Mouse (Mus musculus) urinary bladder, postnatal 4 days (tissue): ENCODE results near the gene Gtf3c5.
A peak's percentile ranks its signal among the peaks of the same experiment; 100 is the strongest.

ENCODE experiments used
- DNase-seq, 2 experiments: peaks; one replicate each; pipeline ENCODE4 v3.0.0; 2021 to 2022; ENCODE audit warnings: low spot score in 2 of 2

Gtf3c5 gene

DNA sequence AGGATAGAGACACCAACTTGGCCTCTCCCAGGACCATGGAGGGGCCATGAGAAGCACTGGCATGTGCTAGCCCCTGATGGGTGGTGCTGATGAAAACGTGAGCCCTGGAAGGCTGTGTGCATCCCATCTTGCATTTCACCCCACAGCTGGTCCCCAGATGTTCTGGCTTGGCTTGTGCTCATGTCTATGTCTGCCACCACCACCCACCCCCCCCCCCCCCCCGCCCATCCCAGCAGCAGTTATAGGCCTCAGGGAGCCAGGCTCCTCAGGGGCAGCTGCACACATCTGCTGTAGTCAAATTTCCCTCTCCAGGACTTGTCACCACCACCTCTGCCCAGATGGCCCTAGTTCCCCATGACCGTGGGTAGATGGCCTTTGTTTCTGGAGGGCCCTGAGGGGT is 13.6 kb downstream of the Gtf3c5 start:
- no peak for DNase-seq

DNA sequence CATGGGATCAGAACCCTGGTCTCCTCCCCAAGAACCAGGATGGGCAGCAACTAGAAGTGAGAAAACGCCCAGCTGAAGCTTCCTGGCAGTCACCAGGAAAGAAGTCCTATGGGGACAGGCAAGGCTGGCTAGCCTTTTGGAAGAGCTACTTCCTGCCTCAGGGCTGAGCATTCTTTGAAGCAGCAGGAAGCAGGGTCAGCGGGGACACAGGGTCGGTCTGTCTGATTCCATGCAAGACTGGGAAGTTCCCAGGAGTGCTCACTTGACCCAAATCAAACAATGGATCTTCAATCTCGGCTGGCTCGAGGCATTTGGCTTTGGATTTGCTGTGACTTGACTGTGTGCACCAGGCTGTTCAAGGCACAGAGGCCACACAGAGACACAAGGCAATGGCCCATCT is 17.0 kb downstream of the Gtf3c5 start:
- no peak for DNase-seq

DNA sequence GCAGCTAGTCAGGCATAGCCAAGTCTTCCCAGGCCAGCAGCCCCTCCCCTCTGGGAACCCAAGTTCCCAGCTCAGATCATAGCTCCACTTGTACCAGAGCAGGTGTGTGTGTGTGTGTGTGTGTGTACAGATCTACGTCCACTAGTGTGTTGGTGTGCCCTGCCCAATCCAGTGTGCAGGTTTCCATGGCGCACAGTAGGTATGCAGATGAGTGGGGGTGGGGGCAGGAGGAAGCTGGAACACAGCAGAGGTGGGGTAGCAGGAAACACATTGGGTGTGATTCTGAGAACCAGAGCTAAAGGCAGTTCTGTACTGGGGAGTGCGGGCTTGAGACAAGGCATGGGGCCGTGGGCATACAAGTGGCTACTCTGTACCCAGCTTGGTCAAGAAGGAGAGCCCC is 19.2 kb downstream of the Gtf3c5 start:
- DNase-seq: no peak

DNA sequence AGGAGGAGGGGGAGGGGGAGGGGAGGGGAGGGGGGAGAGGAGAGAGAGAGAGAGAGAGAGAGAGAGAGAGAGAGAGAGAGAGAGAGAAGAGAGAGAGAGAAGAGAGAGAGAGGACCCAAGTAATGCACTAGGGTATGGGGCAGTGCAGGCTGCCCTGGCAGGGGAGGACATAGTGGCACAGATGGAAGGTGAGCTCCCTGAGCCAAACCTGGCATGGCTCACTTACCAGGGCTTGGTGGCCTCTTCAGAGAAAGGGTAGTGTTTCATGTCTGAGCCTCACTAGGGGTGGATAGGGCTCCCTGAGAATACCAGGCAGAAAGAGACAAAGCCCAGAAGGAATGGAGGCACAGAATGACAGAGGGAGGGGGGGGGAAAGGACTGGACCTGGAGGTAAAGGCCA is 19.7 kb downstream of the Gtf3c5 start:
- DNase-seq: no peak

DNA sequence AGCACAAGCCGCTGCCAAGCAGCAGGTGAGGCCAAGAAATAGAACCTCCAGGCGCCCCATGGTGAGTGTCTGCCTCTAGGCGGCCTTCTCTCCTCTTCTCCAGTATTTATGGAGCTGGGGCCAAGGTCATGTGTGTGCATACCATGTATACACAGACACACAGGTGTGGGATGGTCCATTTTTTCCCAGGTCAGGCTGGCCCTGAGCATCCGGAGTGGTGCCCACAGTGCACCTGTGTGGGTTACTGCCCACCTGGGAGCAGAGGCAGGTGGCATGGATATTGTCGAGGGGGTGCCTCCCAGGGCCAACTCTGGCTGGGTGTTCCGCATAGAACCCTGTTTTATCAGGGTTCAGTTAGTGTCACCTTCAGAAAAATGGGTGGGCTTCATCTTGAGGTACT is 20.2 kb downstream of the Gtf3c5 start, which contains the start of gene Cel:
Cel (minus strand) TSS at position 101 of the 400 bp plus-strand sequence.
- no peak for DNase-seq

DNA sequence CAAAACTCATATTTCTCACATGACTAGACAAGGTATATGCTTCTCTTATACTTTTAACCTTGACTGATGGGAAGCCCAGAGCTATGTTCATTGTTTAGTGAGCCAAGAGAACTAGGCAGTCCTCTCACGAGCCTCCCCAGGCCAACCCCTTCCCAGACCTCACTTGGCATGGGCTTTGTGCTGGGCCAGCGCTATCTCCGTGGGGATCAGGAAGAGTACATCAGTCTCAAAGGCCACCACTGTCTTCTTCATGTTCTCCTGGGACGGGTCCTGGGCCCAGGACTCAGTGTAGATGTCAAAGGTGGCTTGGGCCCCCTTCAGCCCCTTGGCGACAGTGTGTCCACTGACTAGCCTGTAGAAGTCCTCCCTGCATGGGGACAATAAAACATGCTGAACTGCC is 26.1 kb downstream of the Gtf3c5 start:
- DNase-seq: peak in 1 of 2 experiments; percentile 57

DNA sequence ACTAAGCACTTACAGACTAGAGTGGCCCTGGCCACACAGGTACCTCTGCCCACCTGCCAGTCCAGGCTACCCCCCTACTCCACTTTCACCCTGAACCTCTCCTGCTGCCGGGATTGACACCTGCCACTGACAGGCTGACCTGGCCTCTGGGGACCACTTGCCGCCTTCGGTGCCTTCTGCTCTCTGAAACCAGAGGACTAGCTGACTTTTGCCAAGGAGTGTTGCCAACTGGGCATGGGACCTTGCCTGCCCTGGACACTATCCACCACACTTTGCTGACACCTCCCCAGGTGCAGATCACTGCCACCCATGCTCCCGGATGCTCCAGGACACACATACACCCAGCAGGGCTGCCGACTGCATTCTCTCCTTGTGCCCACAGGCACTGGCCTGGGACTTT is 31.2 kb downstream of the Gtf3c5 start:
- DNase-seq: no peak

DNA sequence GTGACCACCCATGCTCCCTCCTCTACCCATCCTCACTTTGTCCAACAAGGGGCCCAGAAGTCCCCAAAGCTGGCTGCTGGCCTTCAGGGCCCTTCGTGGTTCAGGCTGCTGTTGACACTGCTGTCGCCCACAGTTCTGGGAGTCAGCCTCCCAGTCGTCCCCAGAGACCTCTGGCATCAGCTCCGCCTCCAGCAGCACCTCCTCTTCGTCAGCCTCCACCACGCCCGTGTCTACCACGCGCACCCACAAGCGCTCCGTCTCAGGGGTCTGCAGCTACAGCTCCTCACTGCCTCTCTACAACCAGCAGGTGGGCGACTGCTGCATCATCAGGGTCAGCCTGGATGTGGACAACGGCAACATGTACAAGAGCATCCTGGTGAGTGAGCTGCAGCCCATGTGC is 34.4 kb downstream of the Gtf3c5 start:
- no peak for DNase-seq

DNA sequence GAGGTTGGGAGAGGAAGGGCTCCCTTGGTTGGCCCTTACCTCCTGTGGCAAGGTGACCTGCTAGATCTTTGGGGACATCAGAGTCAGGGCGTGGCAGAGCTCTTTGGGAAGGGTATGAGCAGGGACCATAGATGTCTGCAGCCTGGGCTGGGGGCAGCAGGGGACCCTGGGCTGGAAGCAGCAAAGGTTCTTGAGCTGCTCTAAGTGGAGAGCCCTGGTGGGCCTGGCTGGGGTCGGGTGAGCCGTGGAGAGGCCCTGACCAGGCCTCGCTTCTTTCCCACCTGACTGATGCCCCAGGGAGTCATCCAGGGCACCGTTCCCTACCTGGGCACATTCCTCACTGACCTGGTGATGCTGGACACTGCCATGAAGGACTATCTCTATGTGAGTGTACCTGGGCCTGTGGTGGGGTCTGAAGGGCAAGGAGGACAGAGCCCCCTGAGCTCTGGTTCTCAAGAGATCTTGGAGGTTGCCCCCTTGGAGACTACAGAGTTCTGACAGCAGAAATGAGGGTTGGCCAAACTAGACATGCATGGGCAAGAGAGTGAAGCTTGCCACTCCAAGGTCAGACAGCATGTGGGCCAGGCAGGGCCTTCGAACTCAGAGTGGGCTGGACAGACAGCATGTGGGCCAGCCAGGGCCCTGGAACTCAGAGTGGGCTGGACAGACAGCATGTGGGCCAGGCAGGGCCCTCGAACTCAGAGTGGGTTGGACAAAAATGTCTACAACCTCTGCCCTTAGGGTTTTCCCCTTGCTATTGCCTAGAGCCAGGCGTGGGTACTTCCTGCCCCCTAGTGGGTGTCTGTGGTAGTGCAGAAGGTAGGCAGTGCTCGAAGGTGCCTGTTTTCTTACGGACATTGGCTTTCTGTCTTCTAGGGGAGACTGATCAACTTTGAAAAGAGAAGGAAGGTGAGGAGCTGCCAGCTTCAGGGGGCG is 36.0 kb downstream of the Gtf3c5 start:
- DNase-seq: peak; percentile 68 to 87

DNA sequence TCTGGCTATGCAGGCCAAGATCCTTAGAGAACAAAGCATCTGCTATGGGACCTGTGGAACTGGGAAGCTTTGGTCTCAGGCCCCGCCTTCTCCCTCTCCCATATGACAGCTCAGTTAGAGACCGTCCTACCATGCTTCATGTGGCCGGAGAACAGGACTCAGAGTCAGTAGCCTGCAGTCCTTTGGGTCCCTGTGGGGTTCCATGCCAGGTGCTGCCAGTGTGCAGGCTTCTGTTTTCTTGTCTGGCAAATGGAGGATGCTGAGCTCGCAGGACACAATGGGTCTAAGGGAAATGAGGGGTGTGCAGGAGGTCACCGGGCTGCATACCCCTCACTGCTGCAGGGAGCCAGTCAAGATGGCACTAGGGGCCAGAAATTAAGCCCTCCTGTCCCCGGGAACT is 37.0 kb downstream of the Gtf3c5 start:
- DNase-seq: no peak

DNA sequence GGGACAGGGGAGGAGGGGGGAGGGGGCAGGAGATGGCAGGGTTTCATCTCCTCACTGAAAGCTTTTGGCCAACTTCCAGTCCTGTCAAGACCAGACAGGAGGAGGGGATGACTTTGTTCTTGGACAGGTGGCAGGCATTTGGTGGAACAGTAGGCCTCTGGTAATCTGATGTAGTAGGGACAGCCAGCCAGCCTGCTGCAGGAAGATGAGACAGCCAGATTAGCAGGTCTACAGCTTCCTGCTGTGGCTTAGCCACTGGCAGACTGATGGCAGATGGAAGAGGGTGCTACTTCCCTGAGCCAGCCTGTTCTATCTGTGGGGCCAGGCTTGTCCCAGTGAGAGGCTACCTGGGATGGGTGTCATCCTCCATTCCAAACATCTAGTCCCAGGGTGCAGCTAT is 37.6 kb downstream of the Gtf3c5 start:
- DNase-seq: no peak

DNA sequence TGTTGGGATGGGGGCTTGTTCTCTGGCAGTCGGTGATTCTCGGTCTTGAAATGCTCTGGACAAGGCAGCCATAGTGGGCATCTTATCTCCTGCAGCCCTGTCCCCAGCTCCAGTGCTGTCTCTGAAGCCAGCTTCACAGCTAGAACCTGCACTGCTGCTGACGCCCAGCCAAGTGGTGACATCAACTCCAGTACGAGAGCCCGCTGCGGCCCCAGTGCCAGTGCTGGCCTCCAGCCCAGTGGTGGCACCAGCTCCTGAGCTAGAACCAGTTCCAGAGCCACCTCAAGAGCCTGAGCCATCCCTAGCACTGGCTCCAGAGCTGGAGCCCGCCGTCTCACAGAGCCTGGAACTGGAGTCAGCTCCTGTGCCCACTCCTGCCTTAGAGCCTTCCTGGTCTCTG is 39.7 kb downstream of the Gtf3c5 start:
- DNase-seq: no peak

DNA sequence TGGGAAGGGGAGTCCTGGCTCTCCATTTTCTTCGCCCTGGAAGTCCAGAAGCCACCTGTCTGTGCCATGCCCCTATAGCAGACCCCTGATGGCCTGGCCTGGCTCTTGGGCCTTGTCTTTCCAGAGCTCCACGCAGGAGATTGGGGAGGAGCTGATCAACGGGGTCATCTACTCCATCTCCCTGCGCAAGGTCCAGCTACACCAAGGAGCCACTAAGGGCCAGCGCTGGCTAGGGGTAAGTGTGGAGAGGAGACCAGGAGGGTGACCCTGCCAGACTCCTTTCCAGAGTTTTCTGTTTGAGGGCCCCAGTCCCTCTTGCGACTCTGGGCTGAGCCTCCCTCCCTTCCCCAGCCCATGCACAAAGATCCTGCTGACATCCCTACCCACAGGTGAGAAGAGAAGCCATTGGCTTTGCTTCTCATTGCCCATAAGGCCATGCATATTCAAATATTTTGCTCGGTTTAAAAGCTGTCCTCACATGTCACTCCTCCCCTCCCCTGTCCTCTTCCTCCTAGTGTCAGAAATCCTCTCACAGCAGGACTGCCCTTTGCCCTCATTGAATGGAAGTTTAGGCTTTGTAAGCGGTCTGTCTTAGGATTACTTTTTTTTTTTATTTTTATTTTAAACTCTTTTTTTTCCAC is 42.8 kb downstream of the Gtf3c5 start:
- no peak for DNase-seq

DNA sequence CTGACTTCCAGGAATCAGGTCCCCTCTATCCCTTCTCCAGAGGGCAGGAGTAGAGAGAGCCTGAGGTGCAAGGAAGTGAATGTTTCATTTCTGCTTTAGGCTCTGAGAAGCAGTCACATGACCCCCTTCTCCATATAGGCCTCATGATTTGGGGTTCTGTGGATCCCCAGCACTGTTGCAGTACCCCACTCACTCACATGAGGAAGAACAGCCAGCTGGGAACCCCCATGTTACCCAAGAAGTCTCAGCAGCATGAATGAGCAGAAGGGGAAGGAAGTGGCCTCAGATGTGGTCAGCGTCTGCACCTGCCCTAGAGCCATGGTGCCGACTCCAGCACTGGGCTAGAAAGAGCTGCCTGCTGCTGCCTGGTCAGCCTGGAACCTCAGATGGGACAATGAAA is 43.6 kb downstream of the Gtf3c5 start:
- no peak for DNase-seq

DNA sequence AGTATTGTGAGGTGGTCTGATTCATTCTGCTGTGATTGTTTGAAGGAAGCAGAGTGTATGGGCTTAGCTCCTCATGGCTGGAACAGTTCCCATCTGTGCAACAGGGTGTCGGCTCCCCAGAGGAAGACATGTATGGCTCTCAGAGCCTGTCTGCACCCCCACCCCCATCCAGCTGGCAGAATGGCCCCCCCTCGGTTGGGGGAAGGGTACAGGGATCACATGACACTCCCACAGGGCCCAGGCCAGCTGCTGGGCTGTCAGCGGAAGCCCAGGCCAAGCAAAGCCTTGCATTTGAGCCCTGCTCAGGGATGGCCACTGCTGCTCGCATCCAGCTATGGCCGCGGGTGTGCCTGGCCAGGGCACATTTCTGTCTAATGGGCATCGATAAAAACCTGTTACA is 44.3 kb downstream of the Gtf3c5 start:
- DNase-seq: peak; percentile 69 to 70

DNA sequence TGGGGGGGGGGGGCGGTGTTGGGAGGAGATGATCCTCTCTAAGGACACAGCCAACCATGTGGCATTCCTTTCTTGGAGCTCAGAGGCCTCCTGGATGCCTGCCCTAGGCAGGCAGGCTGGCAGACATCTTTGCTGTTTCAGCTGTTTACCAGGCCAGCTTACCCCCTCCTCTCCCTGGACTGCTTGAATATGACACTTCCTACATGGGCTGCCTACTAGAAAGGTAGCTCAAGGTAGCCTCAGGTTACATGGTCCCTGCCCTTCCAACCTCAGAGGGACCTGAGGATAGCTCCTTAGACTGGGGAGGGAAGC is 44.8 kb downstream of the Gtf3c5 start:
- DNase-seq: no peak

DNA sequence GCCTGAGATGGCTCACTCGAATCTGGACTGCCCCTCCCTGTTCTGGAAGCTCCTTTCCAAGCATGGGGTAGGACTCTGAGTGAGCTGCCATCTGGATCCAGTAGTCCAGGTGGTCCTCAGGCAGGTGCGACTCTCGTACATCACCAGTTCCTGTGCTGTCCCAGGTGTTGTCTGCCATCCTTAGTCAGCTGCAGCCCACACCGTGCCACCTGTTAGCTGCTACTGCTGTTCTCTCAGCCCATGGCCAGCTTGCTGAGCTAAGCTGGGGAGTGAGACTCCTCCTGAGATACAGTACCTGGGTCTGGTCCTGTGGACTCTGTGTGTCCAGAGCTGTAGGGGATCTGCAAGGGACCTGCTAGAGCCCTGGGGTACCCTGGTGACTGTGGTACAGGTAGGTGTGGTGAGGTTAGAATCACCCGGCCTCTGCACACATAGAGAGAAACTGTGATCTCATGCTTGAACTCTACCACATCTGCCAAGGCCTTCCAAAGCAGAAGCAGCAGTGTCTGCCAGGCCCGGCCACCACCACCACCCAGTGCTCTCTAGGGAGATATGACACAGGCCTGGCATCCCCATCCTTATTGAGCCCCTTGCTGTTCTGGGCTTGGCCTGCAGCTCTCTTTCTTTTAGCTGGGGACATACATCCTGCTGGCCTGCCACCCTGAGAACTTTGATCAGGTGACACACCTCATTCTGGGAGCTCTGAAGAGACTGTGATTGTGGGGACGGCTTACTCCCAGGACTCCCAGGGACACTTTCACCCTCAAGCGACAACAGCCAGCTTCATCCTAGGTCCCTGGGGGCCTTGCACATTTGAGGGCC is 45.3 kb downstream of the Gtf3c5 start:
- DNase-seq: no peak

DNA sequence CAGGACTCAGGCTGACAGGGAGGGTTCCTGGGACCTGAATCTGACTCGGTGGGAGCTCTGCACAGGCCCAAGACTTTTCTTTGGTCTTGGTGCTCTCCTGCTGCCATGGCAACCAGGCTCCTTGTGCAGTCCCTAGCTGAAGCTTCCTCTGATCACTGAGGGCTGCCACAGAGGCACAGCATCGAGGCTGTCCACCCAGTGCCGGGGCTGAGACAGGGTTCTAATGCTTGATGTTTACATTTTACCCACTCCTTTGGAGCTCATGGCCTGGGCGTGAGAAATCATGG is 46.0 kb downstream of the Gtf3c5 start:
- no peak for DNase-seq

DNA sequence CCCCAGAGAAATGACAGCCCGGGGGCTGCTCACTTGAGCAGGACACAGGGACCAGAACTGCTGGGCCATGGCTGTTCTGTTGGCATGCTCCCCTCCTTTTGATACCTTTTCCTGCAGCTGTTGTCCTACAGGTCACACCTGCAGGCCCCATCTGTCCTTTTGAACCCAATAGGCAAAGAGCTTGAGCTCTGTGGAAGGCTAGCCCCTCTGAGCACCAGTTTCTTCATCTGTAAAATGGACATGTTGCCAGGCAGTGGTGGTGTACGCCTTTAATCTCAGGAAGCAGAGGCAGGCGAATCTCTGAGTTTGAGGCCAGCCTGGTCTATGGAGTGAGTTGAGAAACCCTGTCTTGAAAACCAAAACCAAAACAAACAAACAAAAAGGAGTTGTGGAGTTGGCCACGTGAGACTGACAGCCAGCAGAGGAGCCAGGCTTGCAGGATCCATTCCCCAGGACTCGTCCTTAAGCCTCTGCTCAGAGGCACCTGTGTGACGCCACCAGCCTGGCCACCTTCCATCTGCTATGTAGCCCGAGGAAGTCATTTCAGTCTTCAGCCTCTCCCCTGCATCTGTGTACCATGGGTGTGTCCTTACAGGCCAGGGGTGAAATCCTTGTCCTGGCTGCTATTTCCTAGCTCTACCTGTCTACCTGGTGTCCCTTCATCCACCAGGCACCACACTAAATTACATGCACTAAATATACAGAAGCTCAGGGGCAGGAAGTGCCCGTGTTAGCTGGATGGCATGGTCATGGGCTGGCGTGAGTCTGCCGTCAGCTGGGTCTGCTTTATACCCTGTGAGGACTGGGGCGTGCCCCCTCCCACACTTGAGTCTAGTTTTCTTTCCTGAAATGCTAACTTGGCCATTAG is 46.6 kb downstream of the Gtf3c5 start:
- DNase-seq: no peak

DNA sequence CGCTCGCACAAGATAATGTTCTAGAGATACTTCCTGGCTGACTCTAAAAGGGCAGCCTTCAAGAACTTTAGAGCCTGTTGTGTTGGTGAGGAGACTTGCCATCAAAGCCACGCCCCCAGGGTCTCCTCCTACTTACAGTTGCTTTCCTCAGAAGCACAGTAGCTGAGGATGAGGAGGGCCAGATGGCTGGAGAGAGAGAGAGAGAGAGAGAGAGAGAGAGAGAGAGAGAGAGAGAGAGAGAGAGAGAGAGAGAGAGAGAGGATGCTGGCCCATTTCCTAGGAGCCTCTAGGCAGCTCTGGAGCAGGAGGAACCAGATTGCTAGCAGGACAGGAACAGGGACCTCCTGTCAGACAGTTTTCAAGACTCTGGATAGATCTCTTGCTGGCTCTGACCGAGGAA is 47.4 kb downstream of the Gtf3c5 start:
- no peak for DNase-seq

DNA sequence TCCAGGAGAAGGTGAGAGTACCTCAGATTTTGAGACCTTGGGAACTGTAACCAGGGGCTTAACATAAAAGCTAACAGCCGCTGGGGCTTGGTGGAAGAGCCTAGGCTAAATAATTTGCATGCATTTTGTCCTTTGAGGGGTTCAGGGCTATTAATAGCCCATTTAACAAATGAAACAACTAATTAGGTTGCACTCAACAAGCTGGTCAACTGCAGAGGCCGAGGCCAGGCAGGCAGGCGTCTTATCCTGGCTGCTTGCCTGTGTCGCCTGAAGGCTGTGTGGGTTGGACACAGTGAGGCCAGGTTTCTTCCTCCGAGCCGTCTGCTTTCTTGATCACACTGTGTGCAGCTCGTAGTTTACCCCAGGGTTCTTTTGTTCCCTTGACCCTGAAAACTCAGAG is 47.9 kb downstream of the Gtf3c5 start:
- DNase-seq: no peak

DNA sequence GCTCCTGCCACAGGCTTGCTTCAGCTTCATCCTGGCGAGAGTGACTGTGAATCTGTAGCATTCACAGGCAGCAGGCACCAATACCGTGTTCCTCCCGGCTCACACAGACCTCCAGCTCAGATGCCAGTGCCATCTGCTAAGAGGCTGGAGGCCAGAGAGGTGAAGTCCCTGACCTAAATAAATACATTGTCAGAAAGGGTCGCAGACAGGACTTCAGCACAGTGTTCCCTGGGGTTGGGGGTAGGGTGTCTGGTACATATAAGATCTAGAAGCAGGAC is 48.3 kb downstream of the Gtf3c5 start:
- no peak for DNase-seq
